Mouse (Mus musculus) left cerebral cortex, postnatal 25 days (tissue): ENCODE measurements around the gene Fbxl17. TPM values are rescaled to one million over a fixed set of nuclear protein-coding genes. Genes with fewer than 3 reads are reported as not detected.

Experiments used
- DNase-seq, 2 experiments: peaks; one replicate each; pipeline ENCODE4 v3.0.0; 2022; ENCODE audit warnings: low spot score in 2 of 2, mixed read lengths in 1 of 2
- intact Hi-C: fragments of 180-260 bp; cut with DNase I; formaldehyde crosslinking; loops from one replicate; pipeline ENCODE4 v1.15.1; 2025
- total RNA-seq, 2 experiments: library from RNA; stranded (reverse); gene quantifications; 2 replicates each; pipeline ENCODE4 v1.2.3; 2021

Fbxl17 gene
- total RNA-seq, 2 experiments from 2014 or later = 59.2 to 62.4 TPM

- no peak for DNase-seq
Observed at GRCm38 (mm10) chr17:63159196-63159595, 340.6 kb downstream of the Fbxl17 start.

GRCm38 (mm10) chr17:63158436-63158835 is 341.4 kb downstream of the Fbxl17 start:
- intact Hi-C loops = no loop called here
- DNase-seq = no peak

More at GRCm38 (mm10) chr17:63159196-63159595, 340.6 kb downstream of the Fbxl17 start:
- intact Hi-C loops = no loop called here

GRCm38 (mm10) chr17:63157906-63158305 is 341.9 kb downstream of the Fbxl17 start:
- no peak for DNase-seq
- intact Hi-C loops = no loop called here

GRCm38 (mm10) chr17:63157019-63157418 is 342.8 kb downstream of the Fbxl17 start:
- intact Hi-C loops = no loop called here
- no peak for DNase-seq

GRCm38 (mm10) chr17:63146514-63146913 is 353.3 kb downstream of the Fbxl17 start:
- intact Hi-C loops = loop anchor here (5.0 kb wide), 2 partner anchors 119 to 134 kb away; no protein-coding TSS in a partner anchor
- peak in 1 of 2 experiments; percentile 69 for DNase-seq

- DNase-seq = peak in 1 of 2 experiments; percentile 35
- intact Hi-C loops = loop anchor here (5.0 kb wide), 2 partner anchors 119 to 134 kb away; no protein-coding TSS in a partner anchor
Observed at GRCm38 (mm10) chr17:63145751-63146491, 353.9 kb downstream of the Fbxl17 start.

GRCm38 (mm10) chr17:63145311-63145741 is 354.5 kb downstream of the Fbxl17 start:
- DNase-seq = no peak
- intact Hi-C loops = loop anchor here (5.0 kb wide), 2 partner anchors 118 to 133 kb away; no protein-coding TSS in a partner anchor

GRCm38 (mm10) chr17:63143825-63144224 is 356.0 kb downstream of the Fbxl17 start:
- no peak for DNase-seq
- intact Hi-C loops = no loop called here

GRCm38 (mm10) chr17:63134805-63135204 is 365.0 kb downstream of the Fbxl17 start:
- no peak for DNase-seq
- intact Hi-C loops = no loop called here

GRCm38 (mm10) chr17:63122427-63122826 is 377.4 kb downstream of the Fbxl17 start:
- intact Hi-C loops = no loop called here
- DNase-seq = no peak

- intact Hi-C loops = loop anchor here (10.0 kb wide), 1 partner anchor 165 kb away; no protein-coding TSS in a partner anchor
- no peak for DNase-seq
Observed at GRCm38 (mm10) chr17:63119701-63120100, 380.1 kb downstream of the Fbxl17 start.

GRCm38 (mm10) chr17:63119077-63119476 is 380.7 kb downstream of the Fbxl17 start:
- DNase-seq = no peak

GRCm38 (mm10) chr17:63117130-63117529 is 382.7 kb downstream of the Fbxl17 start:
- no peak for DNase-seq
- intact Hi-C loops = loop anchor here (10.0 kb wide), 1 partner anchor 168 kb away; no protein-coding TSS in a partner anchor

More at GRCm38 (mm10) chr17:63119077-63119476, 380.7 kb downstream of the Fbxl17 start:
- intact Hi-C loops = loop anchor here (10.0 kb wide), 1 partner anchor 166 kb away; no protein-coding TSS in a partner anchor

GRCm38 (mm10) chr17:63114399-63115085 is 385.3 kb downstream of the Fbxl17 start:
- intact Hi-C loops = loop anchor here (10.0 kb wide), 1 partner anchor 170 kb away; no protein-coding TSS in a partner anchor
- peak in 1 of 2 experiments; percentile 72 for DNase-seq

- intact Hi-C loops = loop anchor here (10.0 kb wide), 1 partner anchor 172 kb away; no protein-coding TSS in a partner anchor
- DNase-seq = peak in 1 of 2 experiments; percentile 62
Observed at GRCm38 (mm10) chr17:63112826-63113225, 387.0 kb downstream of the Fbxl17 start.

- intact Hi-C loops = loop anchor here (10.0 kb wide), 1 partner anchor 174 kb away; no protein-coding TSS in a partner anchor
Observed at GRCm38 (mm10) chr17:63110994-63111393, 388.8 kb downstream of the Fbxl17 start.

GRCm38 (mm10) chr17:63110211-63110755 is 389.5 kb downstream of the Fbxl17 start:
- no peak for DNase-seq

More at GRCm38 (mm10) chr17:63110994-63111393, 388.8 kb downstream of the Fbxl17 start:
- no peak for DNase-seq

GRCm38 (mm10) chr17:63108035-63108434 is 391.8 kb downstream of the Fbxl17 start:
- intact Hi-C loops = no loop called here

More at GRCm38 (mm10) chr17:63110211-63110755, 389.5 kb downstream of the Fbxl17 start:
- intact Hi-C loops = loop anchor here (10.0 kb wide), 1 partner anchor 175 kb away; no protein-coding TSS in a partner anchor

GRCm38 (mm10) chr17:63107515-63107914 is 392.3 kb downstream of the Fbxl17 start:
- intact Hi-C loops = no loop called here
- no peak for DNase-seq

More at GRCm38 (mm10) chr17:63108035-63108434, 391.8 kb downstream of the Fbxl17 start:
- DNase-seq = no peak
